Mouse (Mus musculus): ENCODE results near the gene Cyth3. TPM values are rescaled to one million over a fixed set of nuclear protein-coding genes. Genes with fewer than 3 reads are reported as not detected.

Cyth3 gene
- polyA plus RNA-seq, 1 experiment, result 119 TPM

DNA sequence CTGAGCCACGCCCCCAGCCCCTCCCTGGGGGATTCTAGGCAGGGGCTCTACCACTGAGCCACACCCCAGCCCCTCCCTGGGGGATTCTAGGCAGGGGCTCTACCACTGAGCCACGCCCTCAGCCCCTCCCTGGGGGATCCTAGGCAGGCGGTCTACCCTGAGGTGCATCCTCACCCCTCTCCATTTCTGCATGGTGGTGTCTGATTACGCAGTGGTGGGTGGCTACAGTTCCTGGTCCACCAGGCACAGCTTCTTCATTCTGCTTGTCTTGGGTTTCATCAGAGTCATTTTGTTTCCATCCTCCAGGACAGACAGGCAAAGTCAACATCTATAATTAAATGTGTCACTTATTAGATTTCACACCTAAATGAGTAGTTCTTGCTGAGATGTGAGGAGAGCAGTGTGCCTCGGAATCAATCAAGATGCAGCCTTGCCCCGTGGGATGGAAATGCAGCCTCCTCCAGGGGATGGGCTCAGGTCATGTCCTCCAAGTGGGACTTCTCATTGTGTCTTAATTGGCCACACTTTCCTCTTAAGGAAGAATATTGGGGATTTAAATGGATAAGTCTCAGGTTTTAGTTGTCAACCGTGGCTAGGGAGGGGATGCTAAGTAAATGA lies 18.0 kb upstream of the Cyth3 start:
- TF ChIP-seq GATA1 (IDR thresholded peaks at IDR 0.05; ENCODE audit: low read length), result no peak

DNA sequence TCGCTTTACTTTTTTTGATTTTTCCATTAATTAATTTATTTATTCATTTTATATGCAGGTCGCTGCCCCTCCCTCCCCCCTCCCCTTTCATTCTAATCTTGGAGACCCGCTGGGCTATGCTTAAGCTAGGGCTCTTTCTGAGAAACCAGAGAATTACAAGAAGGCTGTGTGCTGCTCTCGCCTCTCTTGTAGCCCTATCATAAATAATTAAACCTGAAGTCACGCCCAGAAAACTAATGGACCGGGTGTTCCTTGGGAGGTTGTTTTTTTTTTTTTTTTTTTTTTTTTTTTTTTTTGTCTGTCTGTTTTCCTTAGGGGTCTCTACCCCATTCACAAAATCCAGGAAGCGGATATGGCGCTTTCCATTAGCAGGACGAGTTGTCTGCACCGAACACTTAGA lies 15.5 kb upstream of the Cyth3 start:
- TF ChIP-seq GATA1 (IDR thresholded peaks at IDR 0.05; ENCODE audit: low read length), result no peak

DNA sequence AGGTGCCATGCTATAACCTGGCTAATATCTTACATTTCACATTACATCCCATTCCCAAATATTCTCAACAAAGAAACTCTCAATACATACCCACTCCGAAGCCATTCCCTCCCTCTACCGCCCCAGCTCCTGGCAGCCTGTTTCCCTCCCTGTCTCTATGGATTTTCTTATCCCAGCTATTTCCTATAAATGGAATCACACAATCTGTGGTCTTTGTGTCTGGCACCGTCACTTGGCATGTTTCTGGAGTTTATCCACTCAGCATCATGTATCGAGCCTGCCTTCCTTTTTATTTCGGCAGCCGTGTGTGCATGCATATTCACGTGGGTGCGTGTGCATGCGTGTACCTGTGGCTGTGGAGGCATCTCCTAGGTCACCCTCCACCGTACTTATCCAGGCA lies 14.1 kb upstream of the Cyth3 start:
- TF ChIP-seq GATA1 (IDR thresholded peaks at IDR 0.05; ENCODE audit: low read length), result no peak

DNA sequence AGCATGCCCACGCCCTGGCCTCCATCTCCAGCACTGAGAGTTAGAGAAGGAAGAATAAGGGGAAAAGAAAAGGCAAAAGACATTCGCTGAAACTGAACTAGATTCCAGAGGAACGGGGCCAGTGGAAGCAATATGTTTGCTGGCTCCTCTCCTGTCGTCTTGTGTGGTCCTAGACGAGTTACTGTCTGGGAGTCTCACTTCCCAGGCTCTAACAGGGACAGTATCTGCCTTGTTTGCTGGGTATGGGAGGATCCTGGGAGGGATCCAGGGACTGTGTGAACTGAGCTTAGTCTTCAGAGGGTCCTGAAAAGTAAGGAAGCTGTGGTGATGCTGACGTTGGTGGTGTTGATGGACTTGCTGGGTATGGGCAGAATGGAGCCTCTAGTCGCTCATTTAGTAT lies 10.3 kb upstream of the Cyth3 start:
- no peak for TF ChIP-seq GATA1 (IDR thresholded peaks at IDR 0.05; ENCODE audit: low read length)

DNA sequence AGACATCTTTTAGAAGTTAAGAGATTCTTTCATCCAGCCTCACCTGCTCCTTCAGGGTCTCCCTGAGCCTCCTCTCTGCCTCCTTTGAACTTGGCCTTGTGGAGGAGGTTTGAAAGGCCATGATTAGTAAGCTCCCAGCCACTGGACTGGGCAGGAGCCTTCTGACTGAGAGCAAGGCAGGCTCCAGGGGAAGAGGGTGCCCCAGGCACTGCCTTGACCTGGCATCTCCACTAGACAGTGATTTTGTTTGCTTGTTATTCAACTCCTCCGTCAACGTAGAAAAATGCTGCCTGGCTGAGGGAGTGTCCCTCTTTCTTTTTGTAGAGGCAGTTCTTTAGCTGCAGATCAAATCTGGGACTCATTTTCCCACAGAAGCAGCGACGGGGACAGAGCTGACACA lies 9.0 kb upstream of the Cyth3 start:
- TF ChIP-seq GATA1 (IDR thresholded peaks at IDR 0.05; ENCODE audit: low read length), result no peak

DNA sequence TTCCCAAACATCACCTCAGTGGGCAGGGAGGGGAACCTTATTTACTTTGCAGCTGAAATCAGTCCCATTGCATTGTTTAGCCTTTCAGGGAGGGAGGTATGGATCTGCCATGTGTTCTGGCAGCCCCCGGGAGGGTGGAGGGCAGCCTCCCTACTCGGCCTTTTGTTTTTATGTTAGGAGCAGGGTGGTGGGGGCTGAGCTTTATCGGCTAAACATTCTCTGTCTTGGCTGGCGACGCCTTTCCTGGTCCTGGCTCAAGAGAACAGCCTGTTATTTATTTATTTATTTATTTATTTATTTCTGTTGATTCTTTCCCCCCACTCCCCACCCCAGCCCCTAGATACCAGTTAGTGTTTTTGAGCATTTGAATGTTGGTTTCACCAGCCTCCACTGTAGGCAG lies 7.7 kb upstream of the Cyth3 start:
- no peak for TF ChIP-seq GATA1 (IDR thresholded peaks at IDR 0.05; ENCODE audit: low read length)

DNA sequence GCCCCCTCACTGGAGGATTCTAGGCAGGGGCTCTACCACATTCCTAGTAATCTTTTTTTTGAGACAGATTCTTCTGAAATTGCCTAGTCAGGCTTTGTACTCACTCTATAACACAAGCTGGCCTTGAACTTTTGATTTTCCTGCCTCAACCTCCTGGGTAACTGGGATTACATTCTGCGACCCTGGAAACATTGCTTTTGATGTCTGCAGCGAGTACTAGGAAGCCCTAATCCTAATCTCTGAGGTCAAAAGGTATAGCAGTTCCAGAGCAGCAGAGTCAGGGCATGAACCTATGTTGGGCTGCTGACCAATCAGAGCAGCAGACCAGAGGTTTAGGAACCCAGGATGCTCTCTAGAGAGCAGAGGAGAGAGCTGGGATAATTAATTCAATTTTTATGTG lies 6.9 kb upstream of the Cyth3 start:
- TF ChIP-seq GATA1 (IDR thresholded peaks at IDR 0.05; ENCODE audit: low read length), result no peak

DNA sequence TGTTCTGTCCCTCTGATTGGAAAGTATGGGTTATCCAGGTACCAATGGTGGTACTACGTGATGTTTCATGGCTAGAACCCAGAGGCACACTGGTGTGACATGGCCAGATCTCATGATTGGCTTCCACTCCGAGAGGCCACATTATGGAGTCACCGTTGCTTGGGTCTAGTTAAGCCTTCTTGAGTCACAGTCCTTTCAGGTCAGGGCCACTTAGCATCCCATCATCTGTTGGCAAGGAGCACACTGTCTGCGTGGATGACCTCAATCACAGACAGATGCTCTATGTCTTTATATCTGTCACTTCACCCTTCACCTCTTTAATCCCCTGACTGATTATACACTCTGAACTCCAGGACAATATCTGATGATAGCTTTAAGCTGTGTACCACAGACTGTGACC lies 6.1 kb upstream of the Cyth3 start:
- TF ChIP-seq GATA1 (IDR thresholded peaks at IDR 0.05; ENCODE audit: low read length), result no peak

DNA sequence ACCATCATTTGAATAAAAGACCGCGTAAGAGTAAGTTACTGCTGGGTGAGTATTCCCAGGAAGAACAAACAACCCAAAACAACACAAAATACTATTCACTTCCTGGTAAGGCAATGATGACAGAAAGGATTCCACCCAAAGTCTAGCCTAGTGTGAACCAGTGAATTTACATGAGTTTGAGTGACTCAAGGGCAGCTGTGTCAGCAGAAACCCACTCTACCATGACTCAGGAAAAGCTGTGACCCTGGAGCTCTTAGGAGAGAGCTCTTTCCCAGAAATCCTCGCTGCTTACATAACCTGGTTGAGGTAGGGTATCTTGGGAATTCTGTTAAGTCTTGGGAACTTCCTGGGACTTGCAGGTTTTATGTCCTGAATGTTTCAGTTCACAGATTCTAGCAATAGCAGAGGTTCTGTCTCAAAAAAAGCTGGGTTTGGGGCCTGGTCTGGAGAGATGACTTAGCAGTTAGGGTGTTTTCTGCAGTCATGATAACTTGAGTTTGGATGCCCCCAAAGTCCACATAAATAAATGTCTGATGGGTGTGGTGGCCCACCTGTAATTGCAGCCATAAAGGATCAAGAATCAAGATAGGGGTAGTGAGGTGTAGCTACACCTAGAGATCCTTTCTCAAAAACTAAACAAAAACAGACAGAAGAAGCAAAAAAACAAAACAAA lies 5.5 kb upstream of the Cyth3 start:
- TF ChIP-seq GATA1 (IDR thresholded peaks at IDR 0.05; ENCODE audit: low read length), result no peak

DNA sequence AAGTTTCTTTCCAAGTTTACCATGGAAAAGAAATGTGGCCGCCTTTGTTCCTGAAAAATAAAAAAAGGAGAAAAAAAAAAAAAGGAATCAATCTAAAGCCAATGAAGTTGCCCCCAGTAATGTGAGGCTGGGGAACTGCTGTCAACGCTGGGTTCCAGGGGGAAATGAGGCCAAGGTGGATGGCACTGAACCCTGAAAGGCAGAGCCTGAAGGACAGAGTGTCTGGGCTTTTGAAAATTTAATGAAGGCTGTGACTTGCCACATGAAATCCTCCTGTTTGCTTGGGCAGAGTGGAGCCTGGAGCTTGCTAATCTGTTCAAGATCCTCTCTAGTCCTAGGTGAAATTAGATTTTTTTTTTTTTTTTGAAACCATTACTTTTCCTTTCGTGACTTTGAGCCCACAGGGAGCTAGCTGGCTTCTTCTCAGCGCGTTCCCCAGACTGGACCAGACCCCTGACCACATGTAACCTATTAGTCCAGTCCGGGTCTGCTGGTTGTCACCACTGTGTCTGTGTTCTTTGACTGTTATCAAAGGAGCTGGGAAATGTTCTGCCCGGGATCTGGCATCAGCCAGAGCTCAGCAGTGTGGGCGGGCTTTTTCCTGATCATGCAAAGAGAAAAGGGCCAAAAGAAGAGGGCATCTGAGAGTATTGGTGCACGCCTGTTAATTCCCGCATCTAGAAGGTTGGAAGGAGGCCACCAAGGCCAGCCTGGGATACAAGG lies 4.6 kb upstream of the Cyth3 start:
- no peak for TF ChIP-seq GATA1 (IDR thresholded peaks at IDR 0.05; ENCODE audit: low read length)

DNA sequence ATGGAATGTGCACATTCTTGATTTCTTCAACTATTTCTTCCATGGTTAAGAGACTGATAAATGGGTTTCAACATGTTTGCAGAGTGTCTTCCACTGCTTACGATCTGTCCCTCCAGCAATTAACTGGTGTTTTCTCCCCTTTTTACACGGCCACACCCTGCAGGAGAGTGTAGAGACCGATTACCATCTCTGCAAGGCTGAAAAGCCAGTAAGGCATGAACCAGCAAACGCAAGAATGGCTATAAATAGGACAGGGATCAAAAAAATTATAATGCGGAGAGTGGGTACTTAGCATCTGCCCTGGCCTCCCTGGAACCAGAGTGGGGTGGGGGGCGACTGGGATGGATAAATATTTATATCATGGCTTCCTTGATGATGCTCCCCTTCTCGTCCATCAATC lies 3.7 kb upstream of the Cyth3 start:
- no peak for TF ChIP-seq GATA1 (IDR thresholded peaks at IDR 0.05; ENCODE audit: low read length)

DNA sequence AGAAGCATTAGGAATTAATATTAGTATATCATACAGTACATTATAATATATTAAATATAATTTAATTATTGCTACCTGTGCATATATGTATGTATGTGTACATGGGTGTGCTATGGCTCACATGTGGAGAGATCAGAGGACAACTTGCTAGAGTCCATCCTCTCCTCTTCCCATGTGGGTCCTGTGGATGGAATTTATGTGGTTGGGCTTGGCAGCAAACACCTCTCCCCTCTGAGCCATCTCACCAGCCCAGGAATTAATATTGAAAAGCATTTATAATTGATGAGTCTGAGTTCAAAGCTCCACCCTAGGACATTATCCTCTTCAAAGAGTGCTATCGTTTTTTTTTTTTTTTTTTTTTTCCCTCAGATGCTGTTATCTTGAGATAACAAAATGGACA lies 2.1 kb upstream of the Cyth3 start:
- TF ChIP-seq GATA1 (IDR thresholded peaks at IDR 0.05; ENCODE audit: low read length), result no peak

DNA sequence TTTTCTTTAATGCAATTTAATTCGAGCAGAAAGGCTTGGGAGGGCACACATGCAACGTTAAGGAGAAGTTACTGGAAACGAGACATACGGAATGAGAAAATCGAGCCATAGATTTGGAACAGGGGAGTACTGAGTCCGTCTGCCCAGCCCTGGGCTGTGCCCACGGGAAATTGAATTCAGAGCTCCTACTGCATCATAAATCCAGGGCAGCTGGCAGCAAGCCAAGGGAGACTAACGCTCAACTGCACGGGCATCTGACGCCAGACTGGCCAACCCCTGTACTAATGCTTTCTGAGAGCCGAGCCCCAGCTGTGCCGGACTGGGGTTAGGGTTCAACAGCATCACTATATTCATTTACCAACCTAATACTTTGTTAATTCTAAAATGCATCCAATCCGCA lies 1.3 kb upstream of the Cyth3 start:
- TF ChIP-seq GATA1 (IDR thresholded peaks at IDR 0.05; ENCODE audit: low read length), result no peak

DNA sequence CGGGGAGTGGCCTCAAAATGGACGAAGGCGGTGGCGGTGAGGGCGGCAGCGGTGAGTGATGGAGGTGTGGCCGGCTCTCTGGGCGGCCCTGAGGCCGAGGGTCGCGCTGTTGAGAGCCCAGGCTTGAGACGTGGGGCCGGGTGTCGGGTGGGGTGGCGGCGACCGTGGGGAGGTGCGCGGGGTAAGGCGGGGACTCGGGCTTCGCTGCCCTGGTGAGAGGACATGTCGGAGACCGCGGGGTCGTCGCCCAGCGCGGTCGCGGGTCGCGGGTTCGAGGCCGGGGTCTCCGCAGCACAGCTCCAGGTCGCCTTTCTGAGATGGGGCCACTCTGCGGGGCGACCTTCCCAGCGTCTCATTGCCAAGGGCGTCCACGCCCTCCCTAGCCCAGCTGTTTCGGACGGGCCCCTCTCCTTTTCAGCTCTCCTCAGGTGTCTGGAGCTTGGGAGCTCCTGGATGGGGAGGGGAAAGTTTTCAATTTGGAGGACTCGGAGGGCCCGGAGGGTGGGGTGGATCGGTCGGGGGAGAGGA lies 440 bp downstream of the Cyth3 start:
- no peak for TF ChIP-seq GATA1 (IDR thresholded peaks at IDR 0.05; ENCODE audit: low read length)

DNA sequence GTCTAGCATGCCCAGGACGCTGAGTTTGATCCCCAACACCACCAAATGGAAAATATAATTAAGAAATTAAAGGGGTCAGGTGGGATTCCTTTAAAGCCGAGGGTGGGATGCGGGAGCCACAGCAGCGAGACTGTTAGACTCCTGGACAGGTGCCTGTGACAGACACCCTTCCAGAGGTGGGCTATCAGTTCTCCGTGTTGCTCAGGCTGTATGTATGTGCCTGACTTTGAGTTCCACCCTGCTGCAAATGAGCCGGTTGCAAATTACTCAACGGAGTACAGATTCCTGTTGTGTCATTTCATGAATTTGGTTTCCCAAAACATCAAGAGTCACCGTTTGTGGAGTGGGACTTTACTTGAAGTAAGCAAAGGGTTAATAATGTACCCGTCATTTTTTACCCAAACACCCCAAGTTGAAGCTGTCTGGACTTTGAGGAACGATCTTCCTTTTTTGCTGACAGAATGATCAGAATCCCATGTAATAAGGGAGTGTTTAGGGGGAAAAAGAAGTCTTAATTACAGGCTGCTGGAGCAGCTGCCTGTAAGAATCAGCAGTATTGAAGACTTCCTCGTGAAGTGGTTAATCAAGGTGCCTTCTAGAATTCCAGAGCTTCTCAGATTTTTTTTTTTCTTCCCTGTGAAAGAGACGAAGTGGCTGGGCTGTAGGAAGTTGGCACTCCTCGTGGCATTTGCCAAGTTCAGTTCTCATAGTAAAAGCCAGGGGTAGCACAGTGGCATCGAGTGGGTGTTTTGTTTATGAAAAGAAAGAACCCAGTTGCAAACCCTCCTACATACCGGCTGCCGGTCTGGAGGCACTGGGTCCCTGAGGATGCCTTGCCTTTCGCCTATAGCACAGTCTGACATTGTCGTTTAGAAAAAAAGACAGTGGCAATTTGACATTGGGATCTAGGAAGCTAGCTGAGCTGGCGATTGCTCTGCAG lies 1.4 kb downstream of the Cyth3 start:
- TF ChIP-seq GATA1 (IDR thresholded peaks at IDR 0.05; ENCODE audit: low read length), result no peak

DNA sequence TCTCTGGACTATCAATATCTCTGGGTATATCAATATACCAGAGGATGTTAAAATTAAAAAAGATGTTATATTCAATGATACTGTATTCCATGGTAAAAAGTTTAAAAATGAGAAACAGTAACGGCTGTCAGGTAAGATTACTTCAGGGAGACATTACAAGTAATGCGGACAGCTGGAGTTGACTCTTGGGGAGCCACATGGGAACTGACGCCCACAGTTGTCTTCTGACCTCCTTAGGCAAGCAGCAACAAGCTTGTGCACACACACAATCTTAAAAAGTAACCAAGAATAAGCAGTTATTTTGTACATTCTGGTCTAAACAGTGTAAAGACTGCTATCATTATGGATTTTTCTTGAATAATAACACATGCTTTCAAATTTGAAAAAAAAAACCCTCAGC lies 2.2 kb downstream of the Cyth3 start:
- no peak for TF ChIP-seq GATA1 (IDR thresholded peaks at IDR 0.05; ENCODE audit: low read length)
